Mouse (Mus musculus) liver, adult 2 months (tissue): ENCODE results near the gene Cd46.

ENCODE experiments used
- CTCF ChIP-seq: fragments of 200-500 bp; IDR thresholded peaks from 2 replicates; pipeline ENCODE4 v1.5.1; 2011; ENCODE audit warnings: low read depth, low read length, control low read depth
- POLR2A ChIP-seq: fragments of 200-500 bp; IDR thresholded peaks from 2 replicates; pipeline ENCODE4 v1.6.1; 2011; ENCODE audit warnings: low read length, control low read depth; ENCODE audit not compliant: insufficient read depth; ENCODE audit errors: extremely low read depth

DNA sequence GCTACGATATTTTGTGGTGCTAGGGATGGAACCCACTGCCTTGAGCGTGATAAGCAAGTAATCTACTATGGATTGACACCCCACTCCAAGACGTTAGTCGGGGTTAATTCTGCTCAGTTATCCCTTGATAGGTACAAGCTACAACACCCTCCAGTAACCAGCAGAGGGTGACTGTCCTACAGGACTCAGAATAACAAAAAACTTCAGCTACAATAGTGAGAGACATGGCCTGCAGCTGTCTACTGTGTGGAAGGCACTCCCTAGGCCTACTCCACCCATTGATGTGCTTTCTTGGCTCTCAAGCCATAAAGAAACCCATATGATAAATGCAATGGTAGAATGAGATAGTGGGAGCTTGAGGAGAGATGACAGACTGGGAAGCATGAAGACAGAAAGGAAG, 21.6 kb upstream of the Cd46 start:
- TF ChIP-seq CTCF (no peak), POLR2A (no peak)
